Mouse (Mus musculus) kidney, postnatal 0 days (tissue): Measurements from ENCODE around the gene Pcdh7. TPM values are rescaled to one million over a fixed set of nuclear protein-coding genes. Genes with fewer than 3 reads are reported as not detected.

ENCODE experiments used
- ATAC-seq: fragments of 200-750 bp; cut with Nextera tagmentation; replicated peaks from 2 replicates; pipeline ENCODE4 v1.8.0; 2017; ENCODE audit warnings: low read depth, moderate number of reproducible peaks, moderate TSS enrichment, moderate library complexity; ENCODE audit not compliant: low FRiP score
- DNase-seq: peaks from one replicate; pipeline ENCODE4 v3.0.0-alpha.2; 2016; ENCODE audit warnings: low spot score
- H3K27ac ChIP-seq: fragments of 300-500 bp; sonication (generic); 2 replicates; pipeline ENCODE4 v1.5.1; 2014; ENCODE audit warnings: mild to moderate bottlenecking
- H3K27me3 ChIP-seq: fragments of 300-500 bp; sonication (generic); 2 replicates; pipeline ENCODE4 v1.6.1; 2014; ENCODE audit warnings: low read length, mixed read lengths; ENCODE audit not compliant: insufficient read depth
- H3K36me3 ChIP-seq: fragments of 300-500 bp; sonication (generic); 2 replicates; pipeline ENCODE4 v1.6.1; 2014; ENCODE audit warnings: low read length, mixed read lengths; ENCODE audit not compliant: insufficient read depth
- H3K4me1 ChIP-seq: fragments of 300-500 bp; sonication (generic); replicated peaks from 2 replicates; pipeline ENCODE4 v1.6.1; 2014; ENCODE audit warnings: antibody characterized with exemption, low read length, mixed read lengths; ENCODE audit not compliant: insufficient read depth
- H3K4me2 ChIP-seq: fragments of 300-500 bp; sonication (generic); 2 replicates; pipeline ENCODE4 v1.6.1; 2014; ENCODE audit warnings: mild to moderate bottlenecking, low read length, moderate library complexity, mixed read lengths
- H3K4me3 ChIP-seq: fragments of 300-500 bp; sonication (generic); replicated peaks from 2 replicates; pipeline ENCODE4 v1.5.1; 2014; ENCODE audit warnings: low read depth, low read length
- H3K9ac ChIP-seq: fragments of 300-500 bp; sonication (generic); 2 replicates; pipeline ENCODE4 v1.6.1; 2014; ENCODE audit warnings: low read depth, low read length
- H3K9me3 ChIP-seq: fragments of 300-500 bp; sonication (generic); replicated peaks from 2 replicates; pipeline ENCODE4 v1.6.1; 2016; ENCODE audit warnings: low read length, inconsistent platforms, mixed read lengths
- CTCF ChIP-seq: IDR thresholded peaks from 2 replicates; pipeline ENCODE4 v1.5.1; 2016; ENCODE audit warnings: antibody characterized with exemption, low read depth, mild to moderate bottlenecking, moderate library complexity
- WGBS: fragments of 180-500 bp; shearing (Covaris S2); extraction: QIAGEN DNeasy Blood & Tissue Kit; methylation state at CpG from one replicate; pipeline ENCODE4 v1.1.7; 2014; 5-methylcytosine and 5-hydroxymethylcytosine counted together
- polyA plus RNA-seq: library from polyadenylated mRNA; unstranded; fragments of >200 nt; fragmentation: Nextera tagmentation; extraction: Ambion mirVana; gene quantifications from 2 replicates; pipeline ENCODE4 v1.2.1, GENCODE M21; 2015

Gene Pcdh7
- polyA plus RNA-seq, 1 experiment from 2014 or later, result 3.6 TPM

DNA sequence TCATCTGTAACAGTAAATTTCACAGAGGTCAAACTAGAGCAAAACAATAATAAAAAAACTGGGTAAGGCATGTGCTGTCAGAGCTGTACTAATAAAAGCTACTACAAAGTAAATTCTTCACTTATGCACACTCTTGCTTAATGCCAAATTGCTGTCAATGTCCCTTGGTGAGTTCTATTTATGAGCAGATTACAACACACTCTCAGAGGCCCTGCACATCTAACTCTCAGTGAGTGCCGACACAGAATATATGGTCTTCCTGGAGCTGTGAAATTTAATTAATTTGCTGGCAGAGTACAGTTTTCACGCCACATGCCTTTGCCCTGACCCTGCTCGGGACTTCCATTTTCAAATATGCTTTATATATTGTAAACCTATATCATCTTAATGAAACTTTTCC lies 227.7 kb downstream of the Pcdh7 start:
- Histone ChIP-seq H3K4me1 (no peaks in the 10 kb centered on the region), H3K9ac (no peak overlapping the region), H3K4me2 (no peak overlapping the region), H3K4me3 (no peak overlapping the region), H3K27ac (no peak overlapping the region), H3K27me3 (no peaks in the 10 kb centered on the region), H3K9me3 (no peaks in the 10 kb centered on the region), H3K36me3 (no peaks in the 10 kb centered on the region)
- ATAC-seq (no peak), DNase-seq (peak; percentile 13)
- 44% methylated on average over 3 of the region's 3 CpGs for WGBS
- no peak for TF ChIP-seq CTCF

DNA sequence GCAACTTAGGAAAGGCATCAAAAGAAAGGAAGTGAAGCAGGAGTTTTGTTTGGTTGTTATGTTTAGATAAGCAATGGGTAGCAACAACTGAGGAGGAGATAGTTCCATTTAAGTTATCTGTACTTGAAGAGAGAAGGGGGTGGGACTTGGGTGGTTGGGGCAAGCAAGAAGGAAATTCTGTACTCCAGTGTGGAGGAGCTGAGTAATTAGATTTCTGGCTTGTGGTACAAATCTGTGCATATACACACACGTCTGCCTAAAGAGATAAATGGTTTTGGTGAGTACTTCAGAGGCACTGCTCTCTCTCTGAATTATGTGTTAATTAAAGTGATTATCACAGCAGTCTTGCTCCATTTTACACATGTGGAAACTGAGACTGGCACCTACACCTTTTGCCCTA lies 241.6 kb downstream of the Pcdh7 start:
- no peak for DNase-seq
- Histone ChIP-seq H3K4me3 (no peak overlapping the region), H3K4me2 (no peak overlapping the region), H3K27me3 (no peaks in the 10 kb centered on the region), H3K27ac (no peak overlapping the region), H3K4me1 (no peaks in the 10 kb centered on the region), H3K9ac (no peak overlapping the region), H3K36me3 (no peaks in the 10 kb centered on the region), H3K9me3 (no peaks in the 10 kb centered on the region)
- no peak for TF ChIP-seq CTCF
- no peak for ATAC-seq
- WGBS, result 36% methylated on average over 1 of the region's 1 CpGs

DNA sequence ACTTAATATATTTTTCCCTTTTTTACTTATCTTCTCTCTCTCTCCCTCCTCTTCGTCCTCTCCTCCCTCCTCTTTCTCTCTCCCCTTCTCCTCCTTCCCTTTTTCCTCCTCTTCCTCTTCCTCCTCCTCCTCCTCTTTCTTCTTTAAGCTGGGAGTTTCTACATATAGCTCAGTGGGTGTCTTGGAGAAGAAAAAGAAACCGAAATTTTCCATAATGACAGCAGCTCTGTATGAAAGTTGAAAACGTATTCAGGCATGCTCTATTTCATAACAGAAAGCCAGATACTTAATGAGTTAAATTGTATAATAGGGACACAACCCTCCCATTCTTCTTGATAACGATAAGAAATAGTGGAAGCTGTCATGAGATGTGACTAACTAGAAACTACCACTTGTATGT lies 246.0 kb downstream of the Pcdh7 start:
- H3K4me1 ChIP-seq, result no peaks in the 10 kb centered on the region
- no peak for TF ChIP-seq CTCF
- no peak overlapping the region for H3K9ac ChIP-seq
- no peaks in the 10 kb centered on the region for H3K9me3 ChIP-seq
- H3K27ac ChIP-seq, result no peak overlapping the region
- H3K36me3 ChIP-seq, result no peaks in the 10 kb centered on the region
- H3K4me3 ChIP-seq, result no peak overlapping the region
- no peak overlapping the region for H3K4me2 ChIP-seq
- DNase-seq, result no peak
- ATAC-seq, result no peak
- WGBS, result 83% methylated on average over 4 of the region's 4 CpGs
- no peaks in the 10 kb centered on the region for H3K27me3 ChIP-seq

DNA sequence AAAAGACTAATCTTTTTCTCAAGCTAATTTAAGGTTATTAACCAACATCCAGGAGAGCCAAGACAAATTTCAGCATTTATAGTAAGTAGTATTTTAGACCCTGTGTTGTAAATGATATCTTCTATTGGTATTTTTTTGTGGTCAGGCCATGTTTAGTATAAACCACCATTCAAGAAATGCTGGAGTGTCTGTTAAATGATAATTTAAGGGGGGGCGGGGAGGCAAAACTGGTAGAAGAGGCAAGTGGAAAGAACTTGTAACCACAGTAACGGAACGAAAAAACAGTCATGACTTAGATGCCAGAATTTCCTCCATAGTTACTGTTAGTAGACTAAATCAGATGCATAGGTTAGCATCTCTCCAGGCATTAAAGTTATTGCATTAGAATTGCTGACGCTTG lies 246.4 kb downstream of the Pcdh7 start:
- Histone ChIP-seq H3K4me1 (no peaks in the 10 kb centered on the region), H3K9ac (no peak overlapping the region), H3K9me3 (no peaks in the 10 kb centered on the region), H3K4me2 (no peak overlapping the region), H3K4me3 (no peak overlapping the region), H3K27me3 (no peaks in the 10 kb centered on the region), H3K27ac (no peak overlapping the region), H3K36me3 (no peaks in the 10 kb centered on the region)
- ATAC-seq (no peak), DNase-seq (no peak)
- WGBS, result 92% methylated on average over 4 of the region's 4 CpGs
- TF ChIP-seq CTCF, result no peak

DNA sequence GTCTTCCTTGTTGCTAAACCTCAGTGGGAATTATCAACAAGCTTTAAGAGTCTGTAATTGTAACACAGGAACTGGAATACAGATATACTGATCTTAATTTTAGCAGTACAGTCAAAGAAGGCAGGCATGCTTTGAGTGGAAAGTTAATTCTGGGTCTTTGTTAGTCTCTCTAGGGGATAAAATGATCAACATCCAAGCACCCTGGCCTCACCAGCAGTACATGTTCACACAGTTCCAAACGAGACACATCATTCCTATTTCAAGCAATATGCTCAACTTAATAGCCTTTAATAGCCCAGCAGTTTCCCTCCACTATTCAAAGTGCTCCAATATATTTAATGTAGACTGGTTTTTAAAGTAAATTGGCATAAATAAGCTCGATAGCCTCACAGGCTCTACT lies 275.8 kb downstream of the Pcdh7 start:
- H3K27ac ChIP-seq, result no peak overlapping the region
- H3K27me3 ChIP-seq, result no peaks in the 10 kb centered on the region
- no peak overlapping the region for H3K9ac ChIP-seq
- no peak overlapping the region for H3K4me3 ChIP-seq
- H3K9me3 ChIP-seq, result no peaks in the 10 kb centered on the region
- DNase-seq (no peak), ATAC-seq (no peak)
- H3K4me1 ChIP-seq, result no peaks in the 10 kb centered on the region
- no peak overlapping the region for H3K4me2 ChIP-seq
- WGBS, result 84% methylated on average over 2 of the region's 2 CpGs
- TF ChIP-seq CTCF, result no peak
- no peaks in the 10 kb centered on the region for H3K36me3 ChIP-seq

DNA sequence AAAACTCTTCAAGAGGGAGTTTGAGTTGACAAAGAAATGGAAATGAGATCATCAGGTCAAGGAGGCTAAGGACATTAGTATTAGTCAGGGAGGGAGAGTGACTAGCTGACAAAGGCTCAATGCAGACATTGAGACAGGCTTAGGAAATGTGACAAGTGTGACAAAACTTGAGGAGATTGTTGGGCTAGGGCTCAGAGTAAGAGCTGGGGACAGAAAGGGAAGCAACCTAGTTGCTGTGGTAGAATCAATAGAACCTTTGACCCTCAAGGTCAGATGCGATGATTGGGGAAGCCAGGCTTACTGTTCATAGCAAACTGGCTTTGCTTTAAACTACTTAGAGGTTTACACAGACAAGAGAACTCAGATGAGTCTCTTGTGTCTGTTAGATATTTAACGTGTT lies 303.6 kb downstream of the Pcdh7 start:
- H3K4me2 ChIP-seq, result no peak overlapping the region
- no peak for DNase-seq
- no peaks in the 10 kb centered on the region for H3K36me3 ChIP-seq
- no peaks in the 10 kb centered on the region for H3K4me1 ChIP-seq
- H3K4me3 ChIP-seq, result no peak overlapping the region
- 75% methylated on average over 2 of the region's 2 CpGs for WGBS
- H3K9ac ChIP-seq, result no peak overlapping the region
- no peak for ATAC-seq
- no peak for TF ChIP-seq CTCF
- no peaks in the 10 kb centered on the region for H3K9me3 ChIP-seq
- H3K27me3 ChIP-seq, result no peaks in the 10 kb centered on the region
- H3K27ac ChIP-seq, result no peak overlapping the region

DNA sequence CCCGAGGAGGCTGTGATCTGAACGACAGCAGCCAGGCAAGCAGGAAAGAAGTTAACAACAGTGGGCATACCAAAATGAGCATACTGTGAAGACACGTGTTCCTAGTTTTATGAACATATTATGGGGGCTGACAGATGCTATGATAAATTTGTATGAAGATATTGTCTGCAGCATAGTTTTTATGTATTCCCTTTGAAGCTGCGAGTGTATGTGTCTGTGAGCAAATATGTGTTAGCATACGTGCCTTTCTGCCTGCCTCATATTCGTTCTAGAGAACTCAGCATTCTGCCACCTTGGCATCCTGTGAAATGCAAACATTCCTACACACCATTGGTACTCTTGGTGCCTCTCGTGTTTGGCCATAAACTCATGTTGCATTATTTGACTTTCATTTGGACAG lies 307.4 kb downstream of the Pcdh7 start:
- H3K27me3 ChIP-seq, result no peaks in the 10 kb centered on the region
- H3K27ac ChIP-seq, result no peak overlapping the region
- WGBS, result 81% methylated on average over 7 of the region's 7 CpGs
- H3K9me3 ChIP-seq, result no peaks in the 10 kb centered on the region
- H3K36me3 ChIP-seq, result no peaks in the 10 kb centered on the region
- H3K9ac ChIP-seq, result no peak overlapping the region
- no peak overlapping the region for H3K4me3 ChIP-seq
- H3K4me1 ChIP-seq, result no peaks in the 10 kb centered on the region
- DNase-seq (no peak), ATAC-seq (no peak)
- H3K4me2 ChIP-seq, result no peak overlapping the region
- TF ChIP-seq CTCF, result no peak
